Mouse (Mus musculus) small intestine, adult 2 months (tissue): ENCODE results near the gene Slc3a2.

Source experiments
- CTCF ChIP-seq: fragments of 200-500 bp; IDR thresholded peaks from 2 replicates; pipeline ENCODE4 v1.5.1; 2012; ENCODE audit warnings: low read depth, mild to moderate bottlenecking, control low read depth, inconsistent platforms, low read length, moderate library complexity, mixed read lengths; ENCODE audit not compliant: insufficient replicate concordance, insufficient read length; ENCODE audit errors: extremely low read depth
- POLR2A ChIP-seq: fragments of 200-500 bp; IDR thresholded peaks from 2 replicates; pipeline ENCODE4 v1.6.1; 2012; ENCODE audit warnings: low read depth, mild to moderate bottlenecking, control low read depth, inconsistent platforms, low read length, moderate library complexity

GRCm38 (mm10) chr19:8758899-8759298, 35.7 kb upstream of the Slc3a2 start:
- TF ChIP-seq CTCF (no peak), POLR2A (no peak)
